In the genomic region with DNA sequence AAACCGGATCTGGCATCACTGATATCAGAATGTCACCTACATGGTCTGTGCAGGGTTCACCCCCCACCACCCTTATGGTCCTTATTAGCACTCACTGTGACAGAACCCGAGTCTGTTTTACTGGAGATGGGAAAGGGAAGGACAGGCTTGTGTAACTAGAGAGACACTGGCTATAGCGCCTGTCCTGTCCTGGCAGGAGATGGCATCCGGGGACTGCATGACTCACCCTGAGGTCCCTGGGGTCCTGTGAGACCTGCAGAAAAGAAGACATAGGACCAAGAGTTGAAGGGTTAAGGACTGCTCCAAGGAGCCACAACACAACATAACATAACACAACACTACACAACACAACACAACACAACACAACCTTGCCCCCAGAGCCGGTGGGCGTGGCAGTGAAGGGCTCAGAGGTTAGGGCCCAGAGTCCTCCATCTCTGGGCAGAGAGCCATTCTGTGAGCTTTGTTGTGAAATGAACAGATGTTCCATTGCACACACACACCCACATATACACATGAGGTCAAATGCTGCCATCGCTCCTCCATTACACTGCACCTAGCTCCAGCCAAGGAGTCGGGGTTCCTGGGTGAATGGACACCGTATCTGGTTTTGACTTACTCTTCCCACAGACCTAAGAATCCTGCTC, we compare ENCODE assay signal across 16 mouse cellular contexts. TPM values are rescaled to one million over a fixed set of nuclear protein-coding genes. Genes with fewer than 3 reads are reported as not detected.
A peak's percentile ranks its signal among the peaks of the same experiment; 100 is the strongest.
DNase-seq lines count a peak whose midpoint lies in the region; ATAC-seq and TF ChIP-seq lines count a peak whose summit lies in the region.
"Had no signal": no experiment of that assay in that cellular context is flagged by ENCODE, and none has a peak within 500 bp of the region (broad histone marks: within the 10 kb centered on the region; RNA-seq: fewer than 3 reads in every experiment).

No protein-coding gene starts in this region.

- no peak overlapping the region for H3K4me3 ChIP-seq in heart, embryonic 10.5 days
- no peak overlapping the region for H3K4me3 ChIP-seq in heart, adult 2 months
- no peak overlapping the region for H3K4me3 ChIP-seq in liver, embryonic 11.5 days (ENCODE audit: low read depth, low read length)
- H3K4me3 ChIP-seq in liver, embryonic 12.5 days: no peak overlapping the region
- H3K4me3 ChIP-seq in lung, embryonic 16.5 days (ENCODE audit: low read length): no peak overlapping the region
- no peak overlapping the region for H3K4me3 ChIP-seq in stomach, postnatal 0 days (ENCODE audit: low read depth, low read length)
- no peak overlapping the region for H3K4me3 ChIP-seq in midbrain, embryonic 15.5 days
- H3K4me3 ChIP-seq: limb, embryonic 13.5 days; midbrain, embryonic 10.5 days had no signal

- peaks cover 16% of the 10 kb centered on the region for H3K27me3 ChIP-seq in heart, embryonic 10.5 days (ENCODE audit: insufficient read depth, poor library complexity, severe bottlenecking)
- no peaks in the 10 kb centered on the region for H3K27me3 ChIP-seq in heart, adult 2 months (ENCODE audit: control insufficient read depth, insufficient read depth, low read length)
- H3K27me3 ChIP-seq in liver, embryonic 11.5 days (replicated peaks; ENCODE audit: control insufficient read depth, insufficient read depth, low read length): peaks cover 4% of the 10 kb centered on the region; the same call in 1 of the 2 replicates
- peaks cover 4% of the 10 kb centered on the region for H3K27me3 ChIP-seq in liver, embryonic 12.5 days (replicated peaks)
- H3K27me3 ChIP-seq in lung, embryonic 16.5 days (ENCODE audit: control insufficient read depth, insufficient read depth, low read depth, low read length): no peaks in the 10 kb centered on the region
- no peaks in the 10 kb centered on the region for H3K27me3 ChIP-seq in stomach, postnatal 0 days (ENCODE audit: control insufficient read depth, insufficient read depth, low read length)
- no peaks in the 10 kb centered on the region for H3K27me3 ChIP-seq in midbrain, embryonic 15.5 days (replicated peaks)
- H3K27me3 ChIP-seq: limb, embryonic 13.5 days had no signal

- 85% methylated on average over 9 of the region's 9 CpGs for WGBS in heart, embryonic 10.5 days
- 78% methylated on average over 9 of the region's 9 CpGs for WGBS in heart, adult 2 months
- WGBS in liver, embryonic 11.5 days: 87% methylated on average over 9 of the region's 9 CpGs
- WGBS in liver, embryonic 12.5 days (ENCODE audit: insufficient replicate concordance): 73% methylated on average over 9 of the region's 9 CpGs
- WGBS in lung, embryonic 16.5 days: 53% methylated on average over 9 of the region's 9 CpGs
- 81% methylated on average over 9 of the region's 9 CpGs for WGBS in stomach, postnatal 0 days
- WGBS in midbrain, embryonic 15.5 days: 87% methylated on average over 9 of the region's 9 CpGs

- H3K4me1 ChIP-seq in heart, embryonic 10.5 days: peaks cover 22% of the 10 kb centered on the region
- peaks cover 3% of the 10 kb centered on the region; the same call in 1 of the 2 replicates for H3K4me1 ChIP-seq in heart, adult 2 months (ENCODE audit: control insufficient read depth, insufficient read depth, low read length)
- no peaks in the 10 kb centered on the region; the same call in 1 of the 2 replicates for H3K4me1 ChIP-seq in liver, embryonic 11.5 days (replicated peaks; ENCODE audit: control insufficient read depth, insufficient read depth, low read length)
- no peaks in the 10 kb centered on the region for H3K4me1 ChIP-seq in liver, embryonic 12.5 days
- H3K4me1 ChIP-seq in lung, embryonic 16.5 days (replicated peaks; ENCODE audit: control insufficient read depth, insufficient read depth, low read length): peaks cover 9% of the 10 kb centered on the region; the same call in 1 of the 2 replicates
- no peaks in the 10 kb centered on the region; the same call in 1 of the 2 replicates for H3K4me1 ChIP-seq in stomach, postnatal 0 days (replicated peaks; ENCODE audit: control insufficient read depth, insufficient read depth)
- H3K4me1 ChIP-seq in midbrain, embryonic 15.5 days: peaks cover 8% of the 10 kb centered on the region; the same call in 1 of the 2 replicates

- H3K9me3 ChIP-seq in heart, embryonic 10.5 days: no peaks in the 10 kb centered on the region
- H3K9me3 ChIP-seq in liver, embryonic 11.5 days (ENCODE audit: control insufficient read depth, low read length): no peaks in the 10 kb centered on the region
- H3K9me3 ChIP-seq in liver, embryonic 12.5 days (replicated peaks): no peaks in the 10 kb centered on the region
- H3K9me3 ChIP-seq in lung, embryonic 16.5 days (ENCODE audit: control insufficient read depth, low read length): no peaks in the 10 kb centered on the region
- H3K9me3 ChIP-seq in stomach, postnatal 0 days (ENCODE audit: control insufficient read depth, low read length): no peaks in the 10 kb centered on the region
- H3K9me3 ChIP-seq in midbrain, embryonic 15.5 days: no peaks in the 10 kb centered on the region
- H3K9me3 ChIP-seq: limb, embryonic 13.5 days; midbrain, embryonic 10.5 days had no signal

- TF ChIP-seq POLR2A in heart, adult 2 months (IDR thresholded peaks at IDR 0.05; ENCODE audit: insufficient read depth, low read depth, low read length): no peak

- TF ChIP-seq EP300 in heart, adult 2 months (IDR thresholded peaks at IDR 0.05; ENCODE audit: insufficient read depth, low read depth, low read length): no peak
- TF ChIP-seq EP300 in stomach, postnatal 0 days (optimal IDR thresholded peaks at IDR 0.05): no peak

- H3K79me2 ChIP-seq in heart, adult 2 months (replicated peaks; ENCODE audit: control insufficient read depth, insufficient read depth, low read length): no peaks in the 10 kb centered on the region

- no peak for TF ChIP-seq CTCF in heart, adult 2 months (IDR thresholded peaks at IDR 0.05)
- TF ChIP-seq CTCF in stomach, postnatal 0 days (IDR thresholded peaks at IDR 0.05; ENCODE audit: low read depth): no peak

- no peak overlapping the region for H3K9ac ChIP-seq in heart, adult 2 months (ENCODE audit: low read depth, low read length)
- no peak overlapping the region for H3K9ac ChIP-seq in liver, embryonic 11.5 days (ENCODE audit: low read depth, low read length)
- H3K9ac ChIP-seq in liver, embryonic 12.5 days: no peak overlapping the region
- no peak overlapping the region for H3K9ac ChIP-seq in lung, embryonic 16.5 days (ENCODE audit: low read length)
- no peak overlapping the region for H3K9ac ChIP-seq in stomach, postnatal 0 days (ENCODE audit: low read length)
- no peak overlapping the region for H3K9ac ChIP-seq in midbrain, embryonic 15.5 days

- H3K27ac ChIP-seq in heart, embryonic 10.5 days: peak overlapping the region; percentile 83
- H3K27ac ChIP-seq in heart, adult 2 months: no peak overlapping the region
- 0 out of 2 replicates have a peak overlapping the region, but pooled peaks have one; percentile 43 for H3K27ac ChIP-seq in liver, embryonic 11.5 days (ENCODE audit: low read depth, low read length)
- H3K27ac ChIP-seq in liver, embryonic 12.5 days: no peak overlapping the region
- peak overlapping the region; percentile 71 for H3K27ac ChIP-seq in lung, embryonic 16.5 days (ENCODE audit: low read length)
- H3K27ac ChIP-seq in stomach, postnatal 0 days (replicated peaks): peak overlapping the region; percentile 31
- H3K27ac ChIP-seq in midbrain, embryonic 15.5 days: no peak overlapping the region
- H3K27ac ChIP-seq: kidney, postnatal 0 days had no signal

- H3K4me2 ChIP-seq in liver, embryonic 11.5 days: no peak overlapping the region
- no peak overlapping the region for H3K4me2 ChIP-seq in liver, embryonic 12.5 days
- H3K4me2 ChIP-seq in lung, embryonic 16.5 days (ENCODE audit: low read depth, low read length): no peak overlapping the region
- H3K4me2 ChIP-seq in stomach, postnatal 0 days (replicated peaks; ENCODE audit: low read depth): no peak overlapping the region
- no peak overlapping the region for H3K4me2 ChIP-seq in midbrain, embryonic 15.5 days

- no peaks in the 10 kb centered on the region for H3K36me3 ChIP-seq in heart, embryonic 10.5 days
- H3K36me3 ChIP-seq in heart, adult 2 months (ENCODE audit: control insufficient read depth, insufficient read depth, low read length): no peaks in the 10 kb centered on the region
- no peaks in the 10 kb centered on the region for H3K36me3 ChIP-seq in liver, embryonic 11.5 days (ENCODE audit: control insufficient read depth, insufficient read depth, low read length)
- H3K36me3 ChIP-seq in liver, embryonic 12.5 days: no peaks in the 10 kb centered on the region
- no peaks in the 10 kb centered on the region for H3K36me3 ChIP-seq in lung, embryonic 16.5 days (ENCODE audit: control insufficient read depth, insufficient read depth, low read length)
- no peaks in the 10 kb centered on the region for H3K36me3 ChIP-seq in stomach, postnatal 0 days (ENCODE audit: control insufficient read depth, insufficient read depth, low read length)
- no peaks in the 10 kb centered on the region for H3K36me3 ChIP-seq in midbrain, embryonic 15.5 days (replicated peaks)
- H3K36me3 ChIP-seq: limb, embryonic 13.5 days; midbrain, embryonic 10.5 days had no signal

- DNase-seq in heart, embryonic 10.5 days (ENCODE audit: low spot score): no peak
- no peak for DNase-seq in heart, adult 2 months
- DNase-seq in liver, embryonic 11.5 days (ENCODE audit: low spot score): no peak
- DNase-seq in stomach, postnatal 0 days (ENCODE audit: low spot score): no peak
- DNase-seq: adrenal gland, adult 2 months; cerebellum, postnatal 36 days; layer of hippocampus, postnatal 36 days; retina, postnatal 1 day had no signal

- no peak for ATAC-seq in liver, embryonic 11.5 days (replicated peaks; ENCODE audit: low FRiP score)
- ATAC-seq in liver, embryonic 12.5 days: no peak
- ATAC-seq in lung, embryonic 16.5 days (ENCODE audit: low read depth): peak; percentile 67
- 0 out of 2 replicates have a peak, but pooled peaks have one; percentile 5 for ATAC-seq in stomach, postnatal 0 days (ENCODE audit: low FRiP score, low TSS enrichment)
- no peak for ATAC-seq in frontal cortex, adult (ENCODE audit: low TSS enrichment)
- ATAC-seq in midbrain, embryonic 15.5 days (replicated peaks): no peak

- intact Hi-C loops in heart, adult 2 months (cut with DNase I): loop anchor here (1.0 kb wide), 2 partner anchors 135 to 161 kb away; no protein-coding TSS in a partner anchor

RNA-seq across cellular contexts. Expression of a gene that starts 32.0 kb away (rescaled TPM):
- polyA plus RNA-seq in heart, embryonic 10.5 days (2016; fragmentation: Nextera tagmentation; extraction: Ambion mirVana): 0.43 and 0.63 TPM in 2 replicates
- total RNA-seq in heart, adult 2 months (2021): under 1 TPM in 1 of 2 experiments, not detected in 1; 0.18 TPM
- 0.03 and 0.37 TPM in 2 replicates for polyA plus RNA-seq in heart, adult 2 months (2012; rRNA removed)
- polyA plus RNA-seq in liver, embryonic 11.5 days (2014; fragmentation: Nextera tagmentation; extraction: Ambion mirVana): 0.36 and 0.97 TPM in 2 replicates
- polyA plus RNA-seq in liver, embryonic 12.5 days (2016; fragmentation: Nextera tagmentation; extraction: Ambion mirVana): 0.28 and 0.37 TPM in 2 replicates
- 2.2 and 3.3 TPM in 2 replicates for polyA plus RNA-seq in lung, embryonic 16.5 days (2015; fragmentation: Nextera tagmentation; extraction: Ambion mirVana)
- 13.9 and 20.1 TPM in 2 replicates for polyA plus RNA-seq in stomach, postnatal 0 days (2015; fragmentation: Nextera tagmentation; extraction: Ambion mirVana)
- polyA plus RNA-seq in midbrain, embryonic 15.5 days (2015; fragmentation: Nextera tagmentation; extraction: Ambion mirVana): 0.24 and 0.40 TPM in 2 replicates
- total RNA-seq: adrenal gland, adult 2 months; hematopoietic stem cell, adult 5-6 weeks had no signal

Comparison
In these comparisons a context has a peak if more than half of its experiments do, and no peak if none do; other contexts are left out.
1. H3K27ac ChIP-seq: peak in heart, embryonic 10.5 days (single experiment), liver, embryonic 11.5 days (single experiment), lung, embryonic 16.5 days (single experiment) and stomach, postnatal 0 days (single experiment); none in heart, adult 2 months (single experiment), liver, embryonic 12.5 days (single experiment) and midbrain, embryonic 15.5 days (single experiment).
2. ATAC-seq: peak in lung, embryonic 16.5 days (single experiment) and stomach, postnatal 0 days (single experiment); none in liver, embryonic 11.5 days (single experiment), liver, embryonic 12.5 days (single experiment), frontal cortex, adult (single experiment) and midbrain, embryonic 15.5 days (single experiment).